Mouse (Mus musculus) cerebellum, adult 2 months (tissue): ENCODE measurements around the gene Enkd1. TPM values are rescaled to one million over a fixed set of nuclear protein-coding genes. Genes with fewer than 3 reads are reported as not detected.

Experiments used
- DNase-seq, 2 experiments: peaks; one replicate each; pipeline ENCODE4 v3.0.0; 2021
- H3K27ac ChIP-seq: fragments of 200-500 bp; 2 replicates; pipeline ENCODE4 v1.5.1; 2012; ENCODE audit warnings: low read length, control low read depth, inconsistent platforms; ENCODE audit not compliant: insufficient read depth
- H3K27me3 ChIP-seq: fragments of 200-500 bp; 2 replicates; pipeline ENCODE4 v1.6.1; 2012; ENCODE audit warnings: inconsistent platforms, mild to moderate bottlenecking, low read length, moderate library complexity; ENCODE audit not compliant: control insufficient read depth, insufficient read depth
- H3K4me1 ChIP-seq: fragments of 200-500 bp; 2 replicates; pipeline ENCODE4 v1.6.1; 2011; ENCODE audit warnings: low read length; ENCODE audit not compliant: control insufficient read depth, insufficient read depth
- H3K4me3 ChIP-seq: fragments of 200-500 bp; replicated peaks from 2 replicates; pipeline ENCODE3; 2011; ENCODE audit warnings: mild to moderate bottlenecking, low read depth, low read length, control low read depth; ENCODE audit not compliant: insufficient read depth
- CTCF ChIP-seq: fragments of 200-500 bp; IDR thresholded peaks from 2 replicates; pipeline ENCODE4 v1.5.1; 2011; ENCODE audit warnings: low read depth, mild to moderate bottlenecking, control low read depth, low read length, moderate library complexity, borderline replicate concordance; ENCODE audit not compliant: insufficient read depth
- POLR2A ChIP-seq: fragments of 200-500 bp; IDR thresholded peaks from 2 replicates; pipeline ENCODE4 v1.6.1; 2011; ENCODE audit warnings: low read length, control low read depth, borderline replicate concordance; ENCODE audit not compliant: insufficient read depth
- WGBS: fragments of 180-500 bp; shearing (Covaris S2); methylation state at CpG from one replicate; pipeline ENCODE4 v1.1.7; 2018; 5-methylcytosine and 5-hydroxymethylcytosine counted together
- polyA plus RNA-seq: library from polyadenylated mRNA; depleted of rRNA; stranded (reverse); fragments of >200 nt; gene quantifications from 2 replicates; pipeline ENCODE4 v1.2.3, GENCODE M21; 2012

Gene Enkd1
- polyA plus RNA-seq, 1 experiment = 15.3 TPM

DNA sequence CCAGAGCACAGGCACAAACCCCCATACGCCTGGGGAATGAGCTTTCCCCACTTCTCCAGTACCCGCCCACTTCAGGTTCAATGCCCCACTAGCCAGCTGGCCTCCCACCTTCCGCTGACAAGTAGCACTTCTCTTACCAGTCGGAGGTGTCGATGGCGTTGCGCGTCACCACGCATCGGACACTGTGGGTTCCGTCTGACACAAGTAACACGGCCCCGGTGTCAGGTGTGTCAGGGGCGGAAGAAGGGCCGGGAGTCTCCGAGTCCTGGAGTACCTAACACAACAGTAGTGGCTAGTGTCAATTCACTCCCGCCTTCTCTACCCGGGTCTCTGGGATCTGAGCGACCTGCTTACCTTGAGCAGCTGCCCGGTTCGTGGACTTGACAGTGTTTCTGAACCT is 7.4 kb downstream of the Enkd1 start:
- peak overlapping the region; percentile 27; the same call in 1 of the 2 replicates for H3K27ac ChIP-seq
- WGBS = under 1% methylated on average over 21 of the region's 21 CpGs
- TF ChIP-seq CTCF = no peak
- no peak for TF ChIP-seq POLR2A
- DNase-seq = peak in 1 of 2 experiments; percentile 72
- peak overlapping the region; percentile 84 for H3K4me3 ChIP-seq
- H3K4me1 ChIP-seq = peaks cover 46% of the 10 kb centered on the region
- H3K27me3 ChIP-seq = no peaks in the 10 kb centered on the region

- Histone ChIP-seq H3K27me3 (no peaks in the 10 kb centered on the region), H3K27ac (no peak overlapping the region), H3K4me1 (peaks cover 49% of the 10 kb centered on the region), H3K4me3 (no peak overlapping the region)
- 73% methylated on average over 11 of the region's 11 CpGs for WGBS
- TF ChIP-seq CTCF = no peak
- no peak for TF ChIP-seq POLR2A
- DNase-seq = no peak
Measured at GRCm38 (mm10) chr8:105699488-105700215, 8.4 kb downstream of the Enkd1 start.

- H3K4me3 ChIP-seq = no peak overlapping the region
- DNase-seq = no peak
- WGBS = 15% methylated on average over 5 of the region's 5 CpGs
- no peak overlapping the region for H3K27ac ChIP-seq
- TF ChIP-seq CTCF (no peak), POLR2A (no peak)
- H3K4me1 ChIP-seq = peaks cover 39% of the 10 kb centered on the region
- no peaks in the 10 kb centered on the region for H3K27me3 ChIP-seq
Measured at GRCm38 (mm10) chr8:105698734-105699133, 9.3 kb downstream of the Enkd1 start.

DNA sequence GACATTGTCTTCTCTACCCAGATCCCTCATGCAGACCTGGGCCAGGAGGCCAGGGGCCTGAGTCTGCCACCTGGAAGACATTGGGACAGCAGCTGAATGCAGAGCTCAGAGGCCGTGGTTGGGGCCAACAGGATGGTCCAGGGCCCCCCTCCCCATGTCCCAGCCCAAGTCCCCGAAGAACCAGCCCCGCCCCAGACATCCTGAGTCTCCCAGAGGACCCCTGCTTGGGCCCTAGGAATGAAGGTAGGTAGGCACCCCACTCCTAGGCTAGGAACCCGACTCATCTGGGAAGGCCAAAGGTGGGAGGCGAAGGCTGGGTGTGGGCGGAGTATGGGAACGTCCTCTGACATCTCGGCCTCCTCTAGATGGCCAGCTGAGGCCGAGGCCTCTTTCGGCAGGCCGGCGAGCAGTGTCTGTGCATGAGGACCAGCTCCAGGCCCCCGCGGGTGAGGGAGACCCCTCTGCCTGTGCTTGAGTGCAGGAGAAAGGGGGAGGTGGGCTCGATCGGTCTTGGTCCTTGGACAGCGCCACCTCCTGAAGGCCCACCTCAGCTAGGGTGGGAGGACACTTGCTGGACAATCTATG is 10.7 kb downstream of the Enkd1 start:
- no peak for DNase-seq
- no peak overlapping the region for H3K27ac ChIP-seq
- H3K4me3 ChIP-seq = no peak overlapping the region
- peaks cover 27% of the 10 kb centered on the region for H3K4me1 ChIP-seq
- WGBS = 86% methylated on average over 17 of the region's 17 CpGs
- TF ChIP-seq CTCF = no peak
- TF ChIP-seq POLR2A = no peak
- no peaks in the 10 kb centered on the region for H3K27me3 ChIP-seq

- DNase-seq = peak in 1 of 2 experiments; percentile 51
- H3K4me1 ChIP-seq = peaks cover 27% of the 10 kb centered on the region
- 23% methylated on average over 30 of the region's 30 CpGs for WGBS
- TF ChIP-seq POLR2A (no peak), CTCF (no peak)
- H3K27me3 ChIP-seq = no peaks in the 10 kb centered on the region
- H3K4me3 ChIP-seq = peak overlapping the region; percentile 89
- H3K27ac ChIP-seq = peak overlapping the region; percentile 86
Measured at GRCm38 (mm10) chr8:105695080-105695780, 12.8 kb downstream of the Enkd1 start.

DNA sequence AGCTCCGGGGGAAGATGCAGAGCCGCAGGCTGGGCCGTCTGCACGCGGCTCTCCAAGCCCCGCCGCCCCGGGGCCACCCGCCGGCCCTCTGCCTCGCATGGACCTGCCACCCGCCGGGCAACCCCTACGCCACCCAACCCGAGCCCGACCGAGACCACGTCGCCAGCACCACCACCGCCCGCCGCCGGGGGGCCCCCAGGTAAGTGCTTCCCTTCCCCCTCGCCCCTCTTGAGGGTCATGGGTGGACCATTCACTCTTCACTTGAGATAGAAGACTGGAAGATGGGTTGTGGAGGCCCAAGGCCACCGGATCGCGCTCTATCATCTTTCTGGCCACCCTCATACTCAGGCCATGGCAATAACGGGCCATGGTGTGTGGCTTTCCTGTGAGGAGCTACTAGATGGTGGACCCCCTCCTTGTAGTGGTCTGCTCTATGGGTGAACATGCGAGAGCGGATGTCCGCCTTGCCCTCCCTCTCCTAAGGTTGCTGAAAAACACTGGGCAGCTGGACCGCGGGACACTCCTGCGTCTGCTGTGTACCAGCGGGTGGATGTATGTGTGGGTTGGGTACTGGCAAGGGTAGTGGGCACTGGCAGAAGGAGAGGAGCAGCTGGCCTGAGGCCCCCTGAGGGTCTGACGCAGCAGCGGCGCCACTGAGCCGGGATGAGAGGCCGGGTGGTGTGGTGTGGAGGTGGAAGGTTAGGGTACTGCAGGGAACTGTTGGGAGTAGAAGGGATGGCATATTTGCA is 13.8 kb downstream of the Enkd1 start:
- H3K27ac ChIP-seq = peak overlapping the region; percentile 86
- TF ChIP-seq CTCF (peak; percentile 35; the same call in 1 of the 2 replicates), POLR2A (0 out of 2 replicates have a peak, but pooled peaks have one; percentile 5)
- peak; percentile 75 to 79 for DNase-seq
- H3K27me3 ChIP-seq = no peaks in the 10 kb centered on the region
- WGBS = 1% methylated on average over 40 of the region's 40 CpGs
- H3K4me3 ChIP-seq = peak overlapping the region; percentile 89
- peaks cover 20% of the 10 kb centered on the region for H3K4me1 ChIP-seq

- WGBS = under 1% methylated on average over 30 of the region's 30 CpGs
- peak; percentile 42; the same call in 1 of the 2 replicates for TF ChIP-seq POLR2A
- TF ChIP-seq CTCF = no peak
- Histone ChIP-seq H3K4me1 (peaks cover 20% of the 10 kb centered on the region), H3K27me3 (no peaks in the 10 kb centered on the region), H3K27ac (peak overlapping the region; percentile 86), H3K4me3 (peak overlapping the region; percentile 89)
- peak; percentile 88 for DNase-seq
Measured at GRCm38 (mm10) chr8:105693648-105694047, 14.4 kb downstream of the Enkd1 start.
